Mouse (Mus musculus) embryonic facial prominence, embryonic 12.5 days (tissue): Measurements from ENCODE around the gene Ppwd1. TPM values are rescaled to one million over a fixed set of nuclear protein-coding genes. Genes with fewer than 3 reads are reported as not detected.

Experiments
- ATAC-seq: fragments of 200-750 bp; cut with Nextera tagmentation; 2 replicates; pipeline ENCODE4 v1.8.0; 2017; ENCODE audit not compliant: insufficient number of reproducible peaks, insufficient read depth, low FRiP score, low TSS enrichment
- H3K27ac ChIP-seq: fragments of 300-500 bp; sonication (generic); 2 replicates; pipeline ENCODE4 v1.5.1; 2016; ENCODE audit warnings: mild to moderate bottlenecking
- H3K27me3 ChIP-seq: fragments of 300-500 bp; sonication (generic); 2 replicates; pipeline ENCODE4 v1.6.1; 2016; ENCODE audit warnings: mild to moderate bottlenecking, moderate library complexity
- H3K36me3 ChIP-seq: fragments of 300-500 bp; sonication (generic); 2 replicates; pipeline ENCODE4 v1.6.1; 2016; ENCODE audit warnings: mild to moderate bottlenecking
- H3K4me1 ChIP-seq: fragments of 300-500 bp; sonication (generic); 2 replicates; pipeline ENCODE4 v1.6.1; 2016
- H3K4me2 ChIP-seq: fragments of 300-500 bp; sonication (generic); replicated peaks from 2 replicates; pipeline ENCODE4 v1.6.1; 2016; ENCODE audit warnings: mild to moderate bottlenecking, moderate library complexity
- H3K4me3 ChIP-seq: fragments of 300-500 bp; sonication (generic); 2 replicates; pipeline ENCODE4 v1.5.1; 2016; ENCODE audit warnings: mild to moderate bottlenecking
- H3K9ac ChIP-seq: fragments of 300-500 bp; sonication (generic); 2 replicates; pipeline ENCODE4 v1.6.1; 2016; ENCODE audit warnings: mild to moderate bottlenecking, moderate library complexity
- H3K9me3 ChIP-seq: fragments of 300-500 bp; sonication (generic); 2 replicates; pipeline ENCODE4 v1.6.1; 2016; ENCODE audit warnings: mild to moderate bottlenecking, moderate library complexity
- WGBS: fragments of 180-500 bp; shearing (Covaris S2); methylation state at CpG from one replicate; pipeline ENCODE4 v1.1.7; 2016; 5-methylcytosine and 5-hydroxymethylcytosine counted together
- polyA plus RNA-seq: library from polyadenylated mRNA; unstranded; fragments of >200 nt; fragmentation: Nextera tagmentation; extraction: Ambion mirVana; gene quantifications from 2 replicates; pipeline ENCODE4 v1.2.1, GENCODE M21; 2016

Gene Ppwd1
- polyA plus RNA-seq, 1 experiment from 2014 or later = 15.8 TPM

DNA sequence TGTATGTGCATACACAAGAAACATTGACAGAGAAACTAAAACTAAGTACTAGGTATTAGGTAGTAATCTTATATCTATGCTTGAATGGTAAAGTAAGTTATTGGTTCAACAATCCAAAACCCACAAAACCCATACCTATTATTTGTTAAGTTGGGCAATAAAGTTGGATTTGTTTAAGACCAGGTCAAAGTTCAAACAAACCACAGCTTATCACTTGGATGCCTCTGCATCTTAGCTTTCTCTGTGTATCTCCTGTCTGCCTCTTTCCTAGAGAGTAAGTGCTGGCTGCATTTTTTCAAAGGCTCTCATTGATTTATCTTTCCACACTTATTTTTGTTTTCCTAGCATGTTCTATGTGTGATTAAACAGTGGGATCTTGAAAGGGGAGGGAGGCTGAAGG is 56.1 kb downstream of the Ppwd1 start:
- H3K4me3 ChIP-seq = no peak overlapping the region
- H3K27ac ChIP-seq = no peak overlapping the region
- peaks cover 12% of the 10 kb centered on the region for H3K36me3 ChIP-seq
- H3K9ac ChIP-seq = no peak overlapping the region
- no peak for ATAC-seq
- no peaks in the 10 kb centered on the region for H3K9me3 ChIP-seq
- no peaks in the 10 kb centered on the region for H3K27me3 ChIP-seq
- peaks cover 8% of the 10 kb centered on the region for H3K4me1 ChIP-seq
- no peak overlapping the region for H3K4me2 ChIP-seq

DNA sequence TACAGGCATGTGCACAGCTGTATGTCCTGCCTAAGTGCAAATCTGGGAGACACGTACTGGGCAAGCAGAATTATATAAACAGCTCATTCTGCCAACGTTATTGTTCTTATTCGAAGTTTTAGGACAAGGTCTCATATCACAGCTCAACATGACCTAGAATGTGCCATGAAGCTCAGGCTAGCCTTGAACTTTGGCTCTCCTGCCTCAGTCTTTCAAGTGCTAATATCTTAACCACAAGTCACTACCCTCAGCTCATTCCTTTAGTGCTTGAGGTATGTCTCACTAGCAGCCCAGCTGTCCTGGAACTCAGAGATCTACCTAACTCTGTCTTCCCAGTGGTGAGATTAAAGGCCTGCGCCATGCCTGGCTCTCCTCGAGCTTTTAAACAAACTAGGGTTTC is 56.9 kb downstream of the Ppwd1 start:
- peaks cover 12% of the 10 kb centered on the region for H3K36me3 ChIP-seq
- no peak for ATAC-seq
- no peak overlapping the region for H3K4me2 ChIP-seq
- no peak overlapping the region for H3K4me3 ChIP-seq
- no peaks in the 10 kb centered on the region for H3K27me3 ChIP-seq
- H3K27ac ChIP-seq = no peak overlapping the region
- H3K9ac ChIP-seq = no peak overlapping the region
- H3K9me3 ChIP-seq = no peaks in the 10 kb centered on the region
- H3K4me1 ChIP-seq = peaks cover 4% of the 10 kb centered on the region
- WGBS = 91% methylated on average over 5 of the region's 5 CpGs

DNA sequence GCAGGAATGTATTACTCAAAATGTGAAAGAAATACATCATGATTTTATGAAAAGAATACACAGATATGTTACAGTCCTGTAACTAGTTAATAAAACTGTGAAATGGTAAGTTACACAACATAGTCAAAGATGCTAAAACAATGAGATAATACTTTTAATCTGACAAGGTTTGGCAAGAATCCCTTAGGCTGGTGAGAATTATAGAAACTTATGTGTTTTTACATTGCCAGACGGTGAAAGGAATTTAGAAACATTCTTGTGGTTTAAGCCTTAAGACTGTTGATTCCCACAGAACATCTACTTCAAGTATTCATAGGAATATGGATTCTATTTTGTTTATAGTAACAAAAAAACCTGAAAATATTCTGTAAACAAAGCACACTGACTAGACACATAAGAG is 73.0 kb downstream of the Ppwd1 start:
- no peaks in the 10 kb centered on the region for H3K27me3 ChIP-seq
- no peak overlapping the region for H3K27ac ChIP-seq
- ATAC-seq = no peak
- H3K9me3 ChIP-seq = no peaks in the 10 kb centered on the region
- no peaks in the 10 kb centered on the region for H3K4me1 ChIP-seq
- H3K9ac ChIP-seq = no peak overlapping the region
- WGBS = 55% methylated on average over 1 of the region's 1 CpGs
- H3K4me2 ChIP-seq = no peak overlapping the region
- peaks cover 34% of the 10 kb centered on the region for H3K36me3 ChIP-seq
- no peak overlapping the region for H3K4me3 ChIP-seq

Other genes with a start within 250 kb of the Ppwd1 start
- 16.8 and 18.6 TPM in 2 replicates for gene Nln, start 119.2 kb downstream of the Ppwd1 start, polyA plus RNA-seq
- 9.6 and 9.7 TPM in 2 replicates for gene Sgtb, start 119.1 kb downstream of the Ppwd1 start, polyA plus RNA-seq
- 70.2 and 70.8 TPM in 2 replicates for gene Trappc13, start 50.4 kb downstream of the Ppwd1 start, polyA plus RNA-seq
- 24.4 and 24.6 TPM in 2 replicates for gene Trim23, start 50.0 kb downstream of the Ppwd1 start, polyA plus RNA-seq
- 71.5 and 73.9 TPM in 2 replicates for gene Cenpk, start 232 bp downstream of the Ppwd1 start, polyA plus RNA-seq
- gene Adamts6, start 59.0 kb upstream of the Ppwd1 start, polyA plus RNA-seq = 5.1 and 5.4 TPM in 2 replicates